Mouse (Mus musculus): ENCODE data around the gene Slco3a1. TPM values are rescaled to one million over a fixed set of nuclear protein-coding genes. Genes with fewer than 3 reads are reported as not detected.

The Slco3a1 gene
- polyA plus RNA-seq, 2 experiments, result 0.69 to 1.1 TPM

- DNase-seq (ENCODE audit: low read depth in 3 of 3, low spot score in 3 of 3) (no peak), ATAC-seq (ENCODE audit: insufficient read depth) (no peak)
- Histone ChIP-seq H3K27ac (no peak overlapping the region), H3K9ac (replicated peaks) (no peak overlapping the region), H3K9me3 (ENCODE audit: control insufficient read depth, low read length) (no peaks in the 10 kb centered on the region), H3K4me2 (ENCODE audit: low read depth) (no peak overlapping the region), H3K27me3 (ENCODE audit: control insufficient read depth, insufficient read depth, low read length) (no peaks in the 10 kb centered on the region), H3K4me1 (replicated peaks; ENCODE audit: control insufficient read depth in 2 of 2, insufficient read depth in 2 of 2, low read length in 1 of 2) (no peaks in the 10 kb centered on the region), H3K4me3 (ENCODE audit: insufficient read depth in 1 of 2, low read depth in 2 of 2, low read length in 2 of 2) (no peak overlapping the region), H3K36me3 (replicated peaks; ENCODE audit: control insufficient read depth, insufficient read depth, low read depth) (no peaks in the 10 kb centered on the region)
- no peak for TF ChIP-seq EP300 (IDR thresholded peaks at IDR 0.05; ENCODE audit: low read depth)
- TF ChIP-seq CTCF (IDR thresholded peaks at IDR 0.05; ENCODE audit: low read depth), result no peak
- 66% methylated on average over 2 of the region's 2 CpGs for WGBS (ENCODE audit: insufficient replicate concordance)
Observed at GRCm38 (mm10) chr7:74436642-74437041, 117.9 kb downstream of the Slco3a1 start.

GRCm38 (mm10) chr7:74432950-74433349 lies 121.6 kb downstream of the Slco3a1 start:
- H3K4me1 ChIP-seq (replicated peaks; ENCODE audit: control insufficient read depth in 2 of 2, insufficient read depth in 2 of 2, low read length in 1 of 2), result no peaks in the 10 kb centered on the region
- ATAC-seq (ENCODE audit: insufficient read depth), result no peak
- WGBS (ENCODE audit: insufficient replicate concordance), result 57% methylated on average over 2 of the region's 2 CpGs
- no peak for TF ChIP-seq CTCF (IDR thresholded peaks at IDR 0.05; ENCODE audit: low read depth)
- no peak for TF ChIP-seq EP300 (IDR thresholded peaks at IDR 0.05; ENCODE audit: low read depth)
- no peaks in the 10 kb centered on the region for H3K9me3 ChIP-seq (ENCODE audit: control insufficient read depth, low read length)
- no peak overlapping the region for H3K4me2 ChIP-seq (ENCODE audit: low read depth)
- H3K9ac ChIP-seq (replicated peaks), result no peak overlapping the region
- no peaks in the 10 kb centered on the region for H3K36me3 ChIP-seq (replicated peaks; ENCODE audit: control insufficient read depth, insufficient read depth, low read depth)
- H3K4me3 ChIP-seq (ENCODE audit: insufficient read depth in 1 of 2, low read depth in 2 of 2, low read length in 2 of 2), result no peak overlapping the region
- no peak for DNase-seq (ENCODE audit: low read depth in 3 of 3, low spot score in 3 of 3)
- H3K27me3 ChIP-seq (ENCODE audit: control insufficient read depth, insufficient read depth, low read length), result no peaks in the 10 kb centered on the region
- H3K27ac ChIP-seq, result no peak overlapping the region

GRCm38 (mm10) chr7:74429252-74429651 lies 125.3 kb downstream of the Slco3a1 start:
- DNase-seq (ENCODE audit: low read depth in 3 of 3, low spot score in 3 of 3), result no peak
- 69% methylated on average over 3 of the region's 3 CpGs for WGBS (ENCODE audit: insufficient replicate concordance)
- Histone ChIP-seq H3K27ac (no peak overlapping the region), H3K4me3 (ENCODE audit: insufficient read depth in 1 of 2, low read depth in 2 of 2, low read length in 2 of 2) (no peak overlapping the region), H3K9ac (replicated peaks) (no peak overlapping the region), H3K9me3 (ENCODE audit: control insufficient read depth, low read length) (no peaks in the 10 kb centered on the region), H3K27me3 (ENCODE audit: control insufficient read depth, insufficient read depth, low read length) (no peaks in the 10 kb centered on the region), H3K4me2 (ENCODE audit: low read depth) (no peak overlapping the region), H3K4me1 (replicated peaks; ENCODE audit: control insufficient read depth in 2 of 2, insufficient read depth in 2 of 2, low read length in 1 of 2) (0 out of 4 replicates have a peak, but pooled peaks cover 0 to 2% of the 10 kb centered on the region in 2 experiments), H3K36me3 (replicated peaks; ENCODE audit: control insufficient read depth, insufficient read depth, low read depth) (no peaks in the 10 kb centered on the region)
- TF ChIP-seq EP300 (IDR thresholded peaks at IDR 0.05; ENCODE audit: low read depth) (no peak), CTCF (IDR thresholded peaks at IDR 0.05; ENCODE audit: low read depth) (no peak)
- ATAC-seq (ENCODE audit: insufficient read depth), result no peak

GRCm38 (mm10) chr7:74427135-74427534 lies 127.4 kb downstream of the Slco3a1 start:
- no peak for TF ChIP-seq CTCF (IDR thresholded peaks at IDR 0.05; ENCODE audit: low read depth)
- Histone ChIP-seq H3K4me1 (replicated peaks; ENCODE audit: control insufficient read depth in 2 of 2, insufficient read depth in 2 of 2, low read length in 1 of 2) (0 out of 4 replicates have a peak, but pooled peaks cover 0 to 2% of the 10 kb centered on the region in 2 experiments), H3K36me3 (replicated peaks; ENCODE audit: control insufficient read depth, insufficient read depth, low read depth) (no peaks in the 10 kb centered on the region), H3K4me3 (ENCODE audit: insufficient read depth in 1 of 2, low read depth in 2 of 2, low read length in 2 of 2) (no peak overlapping the region), H3K27ac (no peak overlapping the region), H3K4me2 (ENCODE audit: low read depth) (no peak overlapping the region), H3K27me3 (ENCODE audit: control insufficient read depth, insufficient read depth, low read length) (no peaks in the 10 kb centered on the region), H3K9me3 (ENCODE audit: control insufficient read depth, low read length) (no peaks in the 10 kb centered on the region), H3K9ac (replicated peaks) (no peak overlapping the region)
- DNase-seq (ENCODE audit: low read depth in 3 of 3, low spot score in 3 of 3), result no peak
- no peak for ATAC-seq (ENCODE audit: insufficient read depth)
- 4% methylated on average over 1 of the region's 1 CpGs for WGBS (ENCODE audit: insufficient replicate concordance)

GRCm38 (mm10) chr7:74425941-74426340 lies 128.6 kb downstream of the Slco3a1 start:
- Histone ChIP-seq H3K36me3 (replicated peaks; ENCODE audit: control insufficient read depth, insufficient read depth, low read depth) (no peaks in the 10 kb centered on the region), H3K9ac (replicated peaks) (no peak overlapping the region), H3K4me2 (ENCODE audit: low read depth) (no peak overlapping the region), H3K27me3 (ENCODE audit: control insufficient read depth, insufficient read depth, low read length) (no peaks in the 10 kb centered on the region), H3K4me3 (ENCODE audit: insufficient read depth in 1 of 2, low read depth in 2 of 2, low read length in 2 of 2) (no peak overlapping the region), H3K27ac (no peak overlapping the region), H3K9me3 (ENCODE audit: control insufficient read depth, low read length) (no peaks in the 10 kb centered on the region), H3K4me1 (replicated peaks; ENCODE audit: control insufficient read depth in 2 of 2, insufficient read depth in 2 of 2, low read length in 1 of 2) (0 out of 4 replicates have a peak, but pooled peaks cover 0 to 2% of the 10 kb centered on the region in 2 experiments)
- TF ChIP-seq EP300 (IDR thresholded peaks at IDR 0.05; ENCODE audit: low read depth) (no peak), CTCF (IDR thresholded peaks at IDR 0.05; ENCODE audit: low read depth) (no peak)
- 51% methylated on average over 1 of the region's 1 CpGs for WGBS (ENCODE audit: insufficient replicate concordance)
- DNase-seq (ENCODE audit: low read depth in 3 of 3, low spot score in 3 of 3), result no peak
- ATAC-seq (ENCODE audit: insufficient read depth), result no peak
